Mouse (Mus musculus): ENCODE data around the gene Ifitm3.

The Ifitm3 gene

DNA sequence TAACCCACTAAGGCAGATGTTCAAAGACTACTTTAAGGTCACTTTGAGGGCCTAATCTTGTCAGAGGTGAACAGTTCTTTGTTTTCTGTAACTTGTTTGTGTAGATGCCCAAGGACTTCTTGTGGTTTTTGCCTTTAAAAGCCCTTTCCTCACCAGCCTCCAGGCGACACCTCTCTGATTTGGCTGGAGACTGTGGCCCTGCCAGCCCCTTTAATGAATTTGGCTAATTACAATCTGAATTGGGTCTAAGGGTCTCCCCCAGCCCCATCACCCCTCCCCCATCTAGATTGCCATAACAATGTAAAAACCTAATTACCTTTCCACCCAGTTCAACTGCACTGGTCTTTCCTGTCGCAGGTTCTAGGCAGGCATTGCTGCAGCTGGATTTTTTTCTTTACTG, 47.8 kb downstream of the Ifitm3 start:
- no peak for DNase-seq (ENCODE audit: low spot score in 2 of 2)

DNA sequence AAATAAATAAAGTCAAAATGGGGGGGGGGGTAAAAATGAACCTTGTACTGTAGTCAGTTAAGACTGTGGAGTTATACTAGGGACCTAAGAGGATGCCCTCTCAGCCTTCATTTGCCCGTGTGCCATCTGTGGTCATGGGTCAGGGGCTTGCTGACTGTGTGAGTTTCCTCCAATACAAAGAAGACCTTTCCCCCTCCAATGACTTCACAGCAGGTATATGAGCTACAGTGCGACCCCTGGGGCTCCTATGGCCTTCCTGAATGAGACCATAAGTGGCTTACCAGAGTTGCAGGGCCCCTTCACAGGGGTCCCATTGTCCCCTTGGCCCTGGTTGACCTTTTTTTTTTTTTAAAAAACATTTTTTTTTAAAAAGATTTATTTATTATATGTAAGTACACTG, 49.2 kb downstream of the Ifitm3 start:
- no peak for DNase-seq (ENCODE audit: low spot score in 2 of 2)

GRCm38 (mm10) chr7:140960026-140960425, 50.5 kb downstream of the Ifitm3 start:
- no peak for DNase-seq (ENCODE audit: low spot score in 2 of 2)

Data from frontal cortex, postnatal 25 days (tissue).